Mouse (Mus musculus) erythroblast, embryonic 14.5 days (primary cell): Measurements from ENCODE around the gene Fezf2. TPM values are rescaled to one million over a fixed set of nuclear protein-coding genes. Genes with fewer than 3 reads are reported as not detected.

ENCODE experiments used
- H3K27me3 ChIP-seq: 2 replicates; pipeline ENCODE4 v1.6.1; 2012; ENCODE audit warnings: inconsistent platforms; ENCODE audit not compliant: control insufficient read depth
- H3K36me3 ChIP-seq: 2 replicates; pipeline ENCODE4 v1.6.1; 2012; ENCODE audit warnings: mild to moderate bottlenecking, inconsistent platforms; ENCODE audit not compliant: control insufficient read depth
- H3K4me1 ChIP-seq: 2 replicates; pipeline ENCODE4 v1.6.1; 2012; ENCODE audit warnings: inconsistent platforms; ENCODE audit not compliant: control insufficient read depth
- H3K4me3 ChIP-seq: replicated peaks from 2 replicates; pipeline ENCODE3; 2012; ENCODE audit warnings: moderate library complexity, mild to moderate bottlenecking, inconsistent platforms
- H3K9me3 ChIP-seq: 2 replicates; pipeline ENCODE4 v1.6.1; 2012; ENCODE audit warnings: low read length, inconsistent platforms, mixed read lengths; ENCODE audit not compliant: control insufficient read depth
- GATA1 ChIP-seq: IDR thresholded peaks from 2 replicates; pipeline ENCODE4 v1.6.1; 2012; ENCODE audit warnings: low read length, inconsistent platforms, mixed read lengths
- TAL1 ChIP-seq: IDR thresholded peaks from 3 replicates; pipeline ENCODE4 v1.6.1; 2012; ENCODE audit warnings: low read length, inconsistent platforms, mixed read lengths
- polyA plus RNA-seq: library from polyadenylated mRNA; stranded (reverse); fragments of >175 nt; gene quantifications from 2 replicates; pipeline ENCODE4 v1.2.3, GENCODE M21; 2012

Fezf2 gene
- polyA plus RNA-seq, 1 experiment, result not detected

DNA sequence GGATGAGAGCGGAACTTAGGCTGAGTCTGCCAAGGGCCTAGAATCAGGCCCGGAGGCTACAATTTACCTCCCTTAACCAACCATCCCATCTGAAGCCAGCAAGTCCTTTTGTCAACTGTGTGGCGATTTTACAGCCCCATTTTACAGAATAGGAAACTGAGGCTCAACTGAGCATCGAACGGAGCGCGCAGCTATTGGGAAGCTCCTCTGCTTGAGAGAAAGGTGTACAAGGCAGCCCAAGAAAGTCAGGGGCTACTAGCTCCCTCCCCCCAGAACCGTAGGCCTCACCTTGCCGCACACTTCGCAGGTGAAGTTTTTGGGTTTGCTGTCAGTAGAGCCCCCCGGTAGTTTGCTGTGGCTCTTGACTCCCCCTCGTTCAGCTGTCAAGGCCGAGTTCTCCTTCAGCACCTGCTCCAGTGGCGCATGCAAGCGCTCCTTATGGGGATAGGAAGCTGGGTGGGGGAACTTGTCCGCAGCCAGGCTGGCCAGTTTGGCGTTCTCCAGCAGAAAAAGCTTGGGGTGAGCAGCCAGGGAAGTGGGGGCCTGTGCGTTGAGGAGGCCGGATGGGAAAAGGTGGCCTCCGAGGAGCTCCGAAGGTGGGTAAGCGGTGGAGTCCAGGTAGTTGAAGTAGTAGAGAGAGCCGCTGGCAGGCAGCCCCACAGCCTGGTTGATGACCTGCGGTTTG is 3.8 kb downstream of the Fezf2 start:
- no peak for TF ChIP-seq GATA1
- TF ChIP-seq TAL1, result no peak
- Histone ChIP-seq H3K36me3 (no peaks in the 10 kb centered on the region), H3K4me1 (no peaks in the 10 kb centered on the region), H3K4me3 (no peak overlapping the region), H3K27me3 (peaks cover 100% of the 10 kb centered on the region), H3K9me3 (no peaks in the 10 kb centered on the region)

DNA sequence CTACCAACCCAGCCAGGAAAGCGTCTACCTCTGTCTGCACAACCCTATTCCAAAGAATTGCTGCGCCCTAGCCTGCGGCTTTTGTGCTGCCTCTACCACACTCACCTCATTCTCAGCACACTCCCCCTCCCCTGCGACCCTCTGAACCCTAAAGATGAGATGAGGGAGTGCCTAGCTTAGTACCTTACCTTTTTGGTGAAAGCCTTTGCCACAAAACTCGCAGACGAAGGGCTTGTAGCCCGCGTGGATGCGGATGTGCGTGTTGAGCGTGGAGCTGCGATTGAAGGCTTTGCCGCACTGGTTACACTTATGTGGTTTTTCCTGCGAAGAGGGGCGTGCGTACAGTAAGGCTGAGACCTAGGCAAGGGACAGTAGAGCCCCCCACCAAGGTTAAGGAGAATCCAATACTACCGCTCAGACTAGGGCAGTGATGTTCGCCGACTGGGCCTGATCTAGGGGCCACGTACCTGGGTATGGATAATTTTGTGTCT is 4.5 kb downstream of the Fezf2 start:
- Histone ChIP-seq H3K4me3 (no peak overlapping the region), H3K4me1 (no peaks in the 10 kb centered on the region), H3K27me3 (peaks cover 100% of the 10 kb centered on the region), H3K36me3 (no peaks in the 10 kb centered on the region), H3K9me3 (no peaks in the 10 kb centered on the region)
- no peak for TF ChIP-seq TAL1
- TF ChIP-seq GATA1, result no peak

- Histone ChIP-seq H3K4me1 (no peaks in the 10 kb centered on the region), H3K4me3 (no peak overlapping the region), H3K9me3 (no peaks in the 10 kb centered on the region), H3K27me3 (peaks cover 100% of the 10 kb centered on the region), H3K36me3 (no peaks in the 10 kb centered on the region)
- no peak for TF ChIP-seq GATA1
- no peak for TF ChIP-seq TAL1
Measured at GRCm38 (mm10) chr14:12342458-12343131, 5.4 kb downstream of the Fezf2 start.

- Histone ChIP-seq H3K36me3 (no peaks in the 10 kb centered on the region), H3K4me1 (no peaks in the 10 kb centered on the region), H3K9me3 (no peaks in the 10 kb centered on the region), H3K4me3 (no peak overlapping the region), H3K27me3 (peaks cover 100% of the 10 kb centered on the region)
- TF ChIP-seq GATA1 (no peak), TAL1 (no peak)
Measured at GRCm38 (mm10) chr14:12341789-12342457, 6.1 kb downstream of the Fezf2 start.

- H3K27me3 ChIP-seq, result peaks cover 100% of the 10 kb centered on the region
- no peaks in the 10 kb centered on the region for H3K9me3 ChIP-seq
- H3K4me1 ChIP-seq, result no peaks in the 10 kb centered on the region
- no peak overlapping the region for H3K4me3 ChIP-seq
- TF ChIP-seq GATA1 (no peak), TAL1 (no peak)
- H3K36me3 ChIP-seq, result no peaks in the 10 kb centered on the region
Measured at GRCm38 (mm10) chr14:12341075-12341788, 6.8 kb downstream of the Fezf2 start.

DNA sequence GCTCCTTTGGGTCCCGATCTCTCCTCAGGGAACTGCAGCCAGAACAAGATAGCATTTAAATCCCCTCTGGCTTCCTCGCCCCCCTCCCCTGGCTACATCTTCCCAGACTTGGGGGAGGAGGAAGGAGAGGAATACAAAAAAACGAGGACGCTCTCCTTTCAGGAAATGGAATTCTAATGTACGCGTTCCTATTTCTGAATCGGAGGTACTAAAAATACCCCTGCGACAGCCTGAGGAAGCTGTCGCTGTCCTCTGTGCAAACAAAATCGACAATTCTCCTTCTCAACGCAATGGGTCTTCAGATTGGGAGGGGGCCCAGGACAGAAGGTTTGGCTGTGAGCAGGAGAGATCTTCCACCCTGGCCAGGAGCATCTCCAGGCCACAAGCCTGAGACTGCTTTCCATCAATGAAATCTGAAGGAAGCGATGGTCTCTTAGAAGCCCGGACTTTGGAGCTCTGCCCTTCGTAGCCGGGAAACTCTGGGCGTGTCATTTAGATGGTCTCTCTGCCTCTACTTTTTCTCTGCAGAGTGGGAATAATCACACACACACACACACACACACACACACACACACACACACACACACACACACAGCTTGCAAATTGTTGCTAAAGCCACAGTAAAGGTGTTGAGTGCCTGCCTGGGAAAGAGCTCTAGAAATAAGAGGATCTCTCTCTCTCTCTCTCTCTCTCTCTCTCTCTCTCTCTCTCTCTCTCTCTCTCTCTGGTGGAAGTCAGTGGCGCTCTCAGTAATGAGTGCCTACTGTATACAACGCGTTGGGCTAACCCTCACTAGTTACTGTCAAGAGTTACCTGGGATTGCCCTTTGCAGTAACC is 7.5 kb downstream of the Fezf2 start:
- H3K27me3 ChIP-seq, result peaks cover 96% of the 10 kb centered on the region
- H3K9me3 ChIP-seq, result no peaks in the 10 kb centered on the region
- no peak for TF ChIP-seq TAL1
- TF ChIP-seq GATA1, result no peak
- no peaks in the 10 kb centered on the region for H3K4me1 ChIP-seq
- H3K36me3 ChIP-seq, result no peaks in the 10 kb centered on the region
- no peak overlapping the region for H3K4me3 ChIP-seq

- Histone ChIP-seq H3K9me3 (no peaks in the 10 kb centered on the region), H3K4me1 (no peaks in the 10 kb centered on the region), H3K27me3 (peaks cover 84% of the 10 kb centered on the region), H3K36me3 (no peaks in the 10 kb centered on the region), H3K4me3 (no peak overlapping the region)
- TF ChIP-seq TAL1 (no peak), GATA1 (no peak)
Measured at GRCm38 (mm10) chr14:12338811-12339565, 9.0 kb downstream of the Fezf2 start.
